Mouse (Mus musculus): ENCODE measurements around the gene Gm21887. TPM values are rescaled to one million over a fixed set of nuclear protein-coding genes. Genes with fewer than 3 reads are reported as not detected.
A peak's percentile ranks its signal among the peaks of the same experiment; 100 is the strongest.
"Not testable (repeated sequence)": the region's sequence is repeated elsewhere in the genome, so short reads cannot be mapped to it uniquely, and the experiment has no call there.

The Gm21887 gene
- polyA plus RNA-seq, 1 experiment: 94.6 TPM

GRCm38 (mm10) chrX:169979461-169980202 lies 29.8 kb upstream of the Gm21887 start:
- Histone ChIP-seq H3K27ac (ENCODE audit: insufficient read depth, low read depth, low read length) (peak overlapping the region; percentile 89), H3K4me3 (ENCODE audit: insufficient read depth, low read length) (peak overlapping the region; percentile 51)

GRCm38 (mm10) chrX:169980203-169980556 lies 29.3 kb upstream of the Gm21887 start:
- peak overlapping the region; percentile 89 for H3K27ac ChIP-seq (ENCODE audit: insufficient read depth, low read depth, low read length)

More at GRCm38 (mm10) chrX:169979461-169980202, 29.8 kb upstream of the Gm21887 start:
- peaks cover 43% of the 10 kb centered on the region for H3K4me1 ChIP-seq (ENCODE audit: control insufficient read depth, insufficient read depth, low read length)

GRCm38 (mm10) chrX:169980809-169981289 lies 28.6 kb upstream of the Gm21887 start:
- Histone ChIP-seq H3K4me1 (ENCODE audit: control insufficient read depth, insufficient read depth, low read length) (peaks cover 32% of the 10 kb centered on the region), H3K27ac (ENCODE audit: insufficient read depth, low read depth, low read length) (peak overlapping the region; percentile 89), H3K4me3 (ENCODE audit: insufficient read depth, low read length) (peak overlapping the region; percentile 51)
- TF ChIP-seq POLR2A (IDR thresholded peaks at IDR 0.05; ENCODE audit: borderline replicate concordance, low read depth, low read length) (no peak), CTCF (IDR thresholded peaks at IDR 0.05; ENCODE audit: low read depth, low read length) (no peak)

More at GRCm38 (mm10) chrX:169980203-169980556, 29.3 kb upstream of the Gm21887 start:
- H3K4me1 ChIP-seq (ENCODE audit: control insufficient read depth, insufficient read depth, low read length): peaks cover 38% of the 10 kb centered on the region
- H3K4me3 ChIP-seq (ENCODE audit: insufficient read depth, low read length): peak overlapping the region; percentile 51

- H3K27ac ChIP-seq (ENCODE audit: insufficient read depth, low read depth, low read length): peak overlapping the region; percentile 57
- H3K4me1 ChIP-seq (ENCODE audit: control insufficient read depth, insufficient read depth, low read length): peaks cover 30% of the 10 kb centered on the region
- peak overlapping the region; percentile 35 for H3K4me3 ChIP-seq (ENCODE audit: insufficient read depth, low read length)
Observed at GRCm38 (mm10) chrX:169981761-169982181, 27.7 kb upstream of the Gm21887 start.

GRCm38 (mm10) chrX:169982606-169983400 lies 26.7 kb upstream of the Gm21887 start:
- H3K4me3 ChIP-seq (ENCODE audit: insufficient read depth, low read length); H3K27ac ChIP-seq (ENCODE audit: insufficient read depth, low read depth, low read length): not testable (repeated sequence)
- H3K4me1 ChIP-seq (ENCODE audit: control insufficient read depth, insufficient read depth, low read length): peaks cover 28% of the 10 kb centered on the region

GRCm38 (mm10) chrX:169983401-169984165 lies 25.9 kb upstream of the Gm21887 start:
- H3K4me3 ChIP-seq (ENCODE audit: insufficient read depth, low read length); H3K27ac ChIP-seq (ENCODE audit: insufficient read depth, low read depth, low read length): not testable (repeated sequence)
- H3K4me1 ChIP-seq (ENCODE audit: control insufficient read depth, insufficient read depth, low read length): peaks cover 20% of the 10 kb centered on the region

GRCm38 (mm10) chrX:169984331-169984730 lies 25.1 kb upstream of the Gm21887 start:
- H3K4me1 ChIP-seq (ENCODE audit: control insufficient read depth, insufficient read depth, low read length): peaks cover 20% of the 10 kb centered on the region
- not testable (repeated sequence) for H3K4me3 ChIP-seq (ENCODE audit: insufficient read depth, low read length); H3K27ac ChIP-seq (ENCODE audit: insufficient read depth, low read depth, low read length)

- H3K27ac ChIP-seq (ENCODE audit: insufficient read depth, low read depth, low read length); H3K4me3 ChIP-seq (ENCODE audit: insufficient read depth, low read length): not testable (repeated sequence)
- peaks cover 17% of the 10 kb centered on the region for H3K4me1 ChIP-seq (ENCODE audit: control insufficient read depth, insufficient read depth, low read length)
Observed at GRCm38 (mm10) chrX:169984853-169985252, 24.6 kb upstream of the Gm21887 start.

- not testable (repeated sequence) for H3K27ac ChIP-seq (ENCODE audit: insufficient read depth, low read depth, low read length); H3K4me1 ChIP-seq (ENCODE audit: control insufficient read depth, insufficient read depth, low read length); H3K4me3 ChIP-seq (ENCODE audit: insufficient read depth, low read length)
Observed at GRCm38 (mm10) chrX:169985796-169986195, 23.7 kb upstream of the Gm21887 start.

GRCm38 (mm10) chrX:169986519-169987367 lies 22.7 kb upstream of the Gm21887 start:
- H3K27ac ChIP-seq (ENCODE audit: insufficient read depth, low read depth, low read length): peak overlapping the region; percentile 0; the same call in 1 of the 2 replicates
- H3K4me1 ChIP-seq (ENCODE audit: control insufficient read depth, insufficient read depth, low read length): not testable (repeated sequence)
- peak overlapping the region; percentile 47 for H3K4me3 ChIP-seq (ENCODE audit: insufficient read depth, low read length)

GRCm38 (mm10) chrX:169987368-169987837 lies 22.1 kb upstream of the Gm21887 start:
- not testable (repeated sequence) for H3K4me1 ChIP-seq (ENCODE audit: control insufficient read depth, insufficient read depth, low read length); H3K27ac ChIP-seq (ENCODE audit: insufficient read depth, low read depth, low read length)
- 0 out of 2 replicates have a peak overlapping the region, but pooled peaks have one; percentile 0 for H3K4me3 ChIP-seq (ENCODE audit: insufficient read depth, low read length)

- not testable (repeated sequence) for H3K4me1 ChIP-seq (ENCODE audit: control insufficient read depth, insufficient read depth, low read length); H3K27ac ChIP-seq (ENCODE audit: insufficient read depth, low read depth, low read length); H3K4me3 ChIP-seq (ENCODE audit: insufficient read depth, low read length)
Observed at GRCm38 (mm10) chrX:169988571-169989218, 20.8 kb upstream of the Gm21887 start.

- H3K4me1 ChIP-seq (ENCODE audit: control insufficient read depth, insufficient read depth, low read length); H3K4me3 ChIP-seq (ENCODE audit: insufficient read depth, low read length); H3K27ac ChIP-seq (ENCODE audit: insufficient read depth, low read depth, low read length): not testable (repeated sequence)
Observed at GRCm38 (mm10) chrX:169989219-169989595, 20.3 kb upstream of the Gm21887 start.

All from bone marrow macrophage, adult 2 months (primary cell).